Mouse (Mus musculus): ENCODE measurements around the gene Ccdc171. TPM values are rescaled to one million over a fixed set of nuclear protein-coding genes. Genes with fewer than 3 reads are reported as not detected.
"Not testable (repeated sequence)": the region's sequence is repeated elsewhere in the genome, so short reads cannot be mapped to it uniquely, and the experiment has no call there.

Gene Ccdc171
- 1 to 10 TPM in 2 of 4 experiments, under 1 TPM in 2; 0.33 to 1.5 (median 1.0) TPM for total RNA-seq (2022)

DNA sequence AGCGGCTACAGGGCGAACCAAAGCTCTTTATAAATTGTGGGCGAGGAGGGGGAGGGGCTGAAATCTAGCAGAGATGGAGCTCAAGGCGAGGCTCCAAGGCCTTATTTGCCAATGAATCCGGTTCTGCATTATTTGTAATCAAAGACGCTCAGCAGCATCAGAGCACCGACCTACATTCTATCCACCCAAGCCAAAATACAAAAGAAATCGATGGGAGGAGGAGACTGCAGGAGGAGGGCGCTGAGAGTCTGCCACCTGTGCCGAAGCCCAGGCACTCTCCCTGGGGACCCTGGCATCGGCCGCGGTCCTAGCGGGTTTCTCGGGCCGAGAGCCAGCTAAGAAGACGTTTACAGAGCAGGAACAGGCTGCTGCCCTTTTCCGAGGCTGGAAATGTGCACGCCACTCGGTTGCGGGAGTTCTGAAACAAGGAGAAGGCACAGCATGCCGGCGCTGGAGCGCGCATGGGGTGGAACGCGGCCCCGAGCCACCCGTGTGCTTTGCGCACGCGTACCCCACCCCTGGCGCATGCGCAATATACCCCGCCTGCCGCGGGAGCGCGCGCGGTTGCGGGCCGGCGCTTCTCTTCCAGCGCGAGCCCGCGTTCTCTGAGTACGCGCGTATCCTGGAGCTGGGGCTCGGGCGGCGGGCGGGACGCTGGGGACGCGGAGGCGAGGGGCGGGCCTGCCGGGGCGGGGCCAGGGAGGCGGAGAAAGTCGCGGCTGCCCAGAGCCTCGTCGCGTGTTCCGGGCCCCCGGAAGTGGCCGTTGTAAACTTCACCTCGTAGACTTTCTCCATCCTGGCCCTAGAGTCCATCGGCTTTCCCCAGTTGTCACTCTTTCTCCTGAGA is at the start of gene Ccdc171:
Ccdc171 (plus strand) TSS at position 703 of the 847 bp plus-strand sequence.
- peak; percentile 91 for DNase-seq (ENCODE audit: low spot score)

DNA sequence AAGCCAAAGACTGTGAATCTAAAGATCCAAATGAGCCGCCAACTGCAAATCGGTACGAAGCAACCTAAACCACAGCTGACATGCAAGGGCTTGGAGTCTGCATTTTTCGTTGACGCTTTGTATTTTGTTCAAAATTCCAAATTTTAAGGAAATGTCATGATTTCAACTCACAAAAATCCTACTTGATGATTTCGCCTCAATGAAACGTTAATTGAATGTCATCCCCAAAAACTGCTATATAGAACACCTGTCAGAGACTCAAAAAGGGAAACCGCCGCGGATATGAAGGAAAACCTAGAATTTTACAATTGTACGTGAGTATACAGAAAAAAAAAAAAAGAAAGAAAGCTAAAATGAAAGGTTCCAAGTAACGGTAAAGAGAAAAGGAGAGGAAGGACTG is 40.1 kb upstream of the Ccdc171 start:
- DNase-seq (ENCODE audit: low spot score), result no peak

DNA sequence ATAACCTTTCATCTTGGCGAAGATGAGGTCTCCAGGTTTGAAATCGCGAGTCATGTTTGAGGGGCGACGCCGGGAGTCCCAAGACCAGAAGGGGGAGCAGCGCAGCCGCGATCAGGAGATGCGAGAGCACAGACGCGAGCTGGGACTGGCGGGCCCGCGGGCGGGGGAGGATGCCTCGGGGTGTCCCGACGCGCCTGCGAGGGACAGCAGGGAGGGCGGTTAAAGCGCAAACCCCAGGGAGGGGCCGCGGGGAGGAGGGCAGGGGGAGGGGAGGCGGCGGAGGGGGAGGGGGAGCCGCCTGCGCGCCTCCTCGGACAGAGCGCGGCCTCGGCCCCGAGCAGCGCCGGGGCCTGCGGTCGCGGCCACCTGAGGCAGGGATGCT is 39.6 kb upstream of the Ccdc171 start:
- DNase-seq (ENCODE audit: low spot score), result peak; percentile 70

DNA sequence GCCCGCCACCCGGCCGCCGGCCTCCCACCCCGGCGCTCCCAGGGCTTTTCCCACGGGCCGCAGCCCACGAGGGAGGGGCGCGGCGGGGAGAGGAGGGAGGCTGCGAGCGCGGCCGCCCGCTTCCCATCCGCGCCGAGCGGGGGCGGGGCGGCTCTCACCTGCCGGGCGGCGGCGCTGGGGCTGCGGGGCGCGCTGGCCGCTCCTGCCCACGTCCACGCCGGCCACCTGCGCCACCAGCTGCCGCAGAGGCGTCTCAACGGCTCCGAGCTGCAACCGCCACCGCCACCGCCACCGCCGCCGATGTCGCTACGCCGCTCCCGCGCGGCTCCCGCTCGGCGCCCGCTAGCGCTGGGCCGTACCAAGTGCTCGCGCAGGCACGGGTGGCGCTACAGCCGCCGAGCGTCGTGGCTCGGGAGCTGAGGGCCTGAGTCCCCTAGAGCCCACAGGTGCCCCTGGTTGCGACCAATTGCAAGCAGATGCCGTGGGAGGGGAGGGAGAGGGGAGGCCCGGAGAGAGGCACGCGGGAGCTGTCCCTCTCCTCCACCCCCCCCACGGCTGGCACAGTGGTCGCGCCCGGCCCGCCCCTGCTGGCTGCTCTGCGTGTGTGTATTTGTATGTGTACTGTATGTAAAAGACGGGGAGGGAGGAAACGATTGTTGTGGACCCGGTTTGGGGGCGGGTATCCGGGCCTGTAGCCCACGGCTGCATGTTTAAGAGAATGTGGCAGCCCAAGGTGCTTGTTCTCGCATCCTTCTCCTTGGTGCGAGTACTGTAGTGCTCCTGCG is 39.0 kb upstream of the Ccdc171 start, which contains the start of gene Psip1:
Psip1 (minus strand) TSS at position 343 of the 785 bp plus-strand sequence.
- DNase-seq (ENCODE audit: low spot score), result peak; percentile 82

DNA sequence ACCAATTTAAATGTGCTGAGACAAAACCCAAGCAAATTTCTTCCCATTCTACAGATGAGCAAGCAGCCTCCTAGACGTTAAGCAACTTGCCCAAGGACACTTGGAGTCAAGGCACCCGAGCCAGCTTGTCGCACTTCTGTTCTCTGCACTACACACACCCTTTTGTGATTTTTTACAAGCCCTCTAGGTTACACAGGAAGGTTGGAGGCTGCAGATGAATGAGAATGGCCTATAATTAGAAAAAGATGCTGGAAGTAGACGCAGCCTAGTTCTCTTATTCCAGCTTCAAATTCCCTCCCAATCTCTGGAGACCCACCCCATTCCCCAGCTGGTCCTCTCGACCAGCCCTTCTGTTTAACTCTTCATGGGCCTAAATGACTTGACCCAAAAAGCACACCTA is 36.2 kb upstream of the Ccdc171 start:
- DNase-seq (ENCODE audit: low spot score), result no peak

DNA sequence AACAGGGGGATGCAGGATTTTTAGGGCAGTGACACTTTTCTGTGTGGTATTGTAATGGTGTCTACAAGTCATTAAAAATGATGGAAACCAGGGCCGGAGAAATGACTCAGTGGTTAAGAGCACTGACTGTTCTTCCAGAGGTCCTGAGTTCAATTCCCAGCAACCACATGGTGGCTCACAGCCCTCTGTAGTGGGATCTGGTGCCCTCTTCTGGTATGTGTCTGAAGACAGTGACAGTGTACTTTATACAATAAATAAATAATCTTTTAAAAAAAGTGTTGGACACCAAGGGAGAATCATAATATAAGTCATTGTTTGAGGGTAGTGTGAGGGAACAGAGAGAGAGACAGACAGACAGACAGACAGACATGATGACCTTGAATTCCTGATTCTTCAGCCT is 32.2 kb upstream of the Ccdc171 start:
- DNase-seq (ENCODE audit: low spot score), result no peak

DNA sequence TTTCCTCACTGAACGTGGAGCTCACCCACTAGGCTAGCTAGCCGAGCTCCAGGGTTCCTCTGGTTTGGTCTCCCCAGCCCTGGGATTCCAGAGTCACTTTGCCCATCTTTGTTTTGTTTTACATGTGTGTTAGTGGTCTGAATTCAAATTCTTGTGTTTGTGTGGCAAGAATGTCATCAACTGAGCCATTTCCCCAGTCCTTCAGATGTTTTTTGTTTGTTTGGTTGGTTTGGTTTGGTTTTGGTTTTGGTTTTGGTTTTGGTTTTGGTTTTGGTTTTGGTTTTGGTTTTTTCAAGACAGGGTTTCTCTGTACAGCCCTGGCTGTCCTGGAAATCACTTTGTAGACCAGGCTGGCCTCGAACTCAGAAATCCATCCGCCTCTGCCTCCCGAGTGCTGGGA is 28.3 kb upstream of the Ccdc171 start:
- not testable (repeated sequence) for DNase-seq (ENCODE audit: low spot score)

DNA sequence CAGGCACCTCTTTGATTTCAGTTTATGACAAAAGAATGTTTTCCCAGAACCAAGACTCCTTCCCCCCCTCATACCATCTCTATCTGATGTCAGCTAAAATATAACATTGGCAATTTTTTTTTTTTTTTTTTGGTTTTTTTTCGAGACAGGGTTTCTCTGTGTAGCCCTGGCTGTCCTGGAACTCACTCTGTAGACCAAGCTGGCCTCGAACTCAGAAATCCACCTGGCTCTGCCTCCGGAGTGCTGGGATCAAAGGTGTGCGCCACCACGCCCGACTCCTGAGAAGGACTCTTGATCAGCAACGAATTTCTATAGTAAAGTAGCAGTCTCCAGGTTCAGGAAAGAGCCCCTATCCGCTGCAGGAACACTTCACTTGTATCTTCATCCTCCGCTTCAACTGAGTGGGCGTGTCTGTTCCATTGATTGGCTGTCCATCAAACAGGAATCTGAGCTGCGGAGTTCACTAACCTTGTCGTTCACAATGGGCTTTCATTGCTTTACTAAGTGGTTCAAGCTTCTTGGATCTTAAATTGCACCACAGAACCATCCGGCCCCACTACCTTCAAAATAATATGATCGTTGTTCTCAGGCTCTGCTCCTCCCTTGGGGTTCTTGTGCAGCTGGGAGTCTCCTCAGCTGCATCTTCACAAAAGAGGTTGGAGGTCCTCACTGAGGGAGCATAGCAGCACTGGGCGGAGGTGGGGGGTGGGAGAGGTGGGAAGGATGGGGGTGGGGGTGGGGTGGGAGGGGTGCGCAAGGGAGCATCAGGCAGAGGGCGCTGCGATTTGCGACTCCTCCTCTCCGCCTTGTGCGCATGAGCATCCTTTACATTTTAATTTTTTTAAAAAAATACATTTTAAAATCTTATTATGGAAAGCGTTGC is 24.9 kb upstream of the Ccdc171 start:
- no peak for DNase-seq (ENCODE audit: low spot score)

DNA sequence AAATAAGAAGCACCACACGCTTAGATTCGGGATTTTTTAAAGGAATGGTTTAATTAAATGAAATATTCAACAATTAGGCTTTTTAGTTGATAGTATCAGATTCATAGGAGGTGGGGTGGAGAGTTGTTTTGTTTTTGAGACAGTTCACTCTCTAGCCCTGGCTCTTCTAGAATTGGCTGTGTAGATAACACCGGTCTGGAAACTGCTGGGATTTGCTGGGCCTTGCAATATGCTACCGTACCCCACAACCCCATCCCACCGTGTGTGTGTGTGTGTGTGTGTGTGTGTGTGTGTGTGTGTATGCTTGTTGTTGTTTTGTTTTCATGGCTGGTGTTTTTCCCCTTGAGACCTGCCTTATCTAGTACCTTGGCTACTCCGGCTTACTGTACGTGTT is 24.3 kb upstream of the Ccdc171 start:
- DNase-seq (ENCODE audit: low spot score), result no peak

DNA sequence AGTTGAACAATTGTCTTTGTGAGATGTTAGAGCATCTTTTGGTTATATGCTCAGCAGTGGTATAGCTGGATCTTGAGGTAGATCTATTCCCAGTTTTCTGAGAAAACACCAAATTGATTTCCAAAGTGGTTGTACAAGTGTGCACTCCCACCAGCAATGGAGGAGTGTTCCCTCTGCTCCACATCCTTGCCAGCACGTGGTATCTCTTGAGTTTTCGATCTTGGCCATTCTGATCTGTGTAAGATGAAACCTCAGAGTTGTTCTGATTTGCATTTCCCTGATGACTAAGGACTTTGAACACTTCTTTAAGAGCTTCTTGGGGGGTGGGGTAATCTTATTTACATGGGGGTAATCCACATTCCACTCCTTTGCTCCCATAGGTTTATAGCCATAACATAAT is 15.7 kb upstream of the Ccdc171 start:
- no peak for DNase-seq (ENCODE audit: low spot score)

DNA sequence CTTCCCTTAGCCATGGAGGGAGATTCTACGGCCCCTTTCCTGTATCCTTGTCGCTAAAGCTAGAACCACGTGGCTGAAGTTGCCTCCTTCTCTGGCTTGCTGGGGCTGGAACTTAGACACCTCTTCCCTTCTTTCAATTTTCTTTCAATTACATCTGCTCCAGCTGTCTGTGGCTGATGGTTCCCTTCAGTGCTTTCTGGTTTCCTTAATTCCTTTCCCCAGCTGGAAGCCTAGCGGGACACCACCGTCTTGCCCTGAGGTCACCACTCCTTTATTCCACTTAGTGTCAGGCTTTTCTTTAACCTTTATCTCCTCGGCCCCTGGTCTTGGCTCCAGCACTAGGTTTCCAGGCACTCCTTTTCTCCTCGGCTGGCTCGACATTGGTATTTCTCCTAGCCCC is 14.3 kb upstream of the Ccdc171 start:
- no peak for DNase-seq (ENCODE audit: low spot score)

DNA sequence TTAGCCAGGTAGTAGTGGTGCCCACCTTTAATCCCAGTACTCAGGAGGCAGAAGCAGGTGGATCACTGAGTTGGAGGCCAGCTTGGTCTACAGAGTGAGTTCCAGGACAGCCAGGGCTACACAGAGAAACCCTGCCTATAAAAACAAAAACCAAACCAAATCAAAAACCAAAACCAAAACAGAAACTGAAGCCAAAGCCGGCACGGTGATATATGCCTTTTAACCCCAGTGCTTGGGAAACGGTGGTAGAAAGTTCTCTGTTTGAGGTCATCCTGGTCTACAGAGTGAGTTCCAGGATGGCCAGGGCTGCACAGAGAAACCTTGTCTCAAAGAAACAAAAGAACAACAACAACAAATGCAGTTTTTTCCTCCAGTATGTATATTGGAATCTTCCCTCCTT is 13.1 kb upstream of the Ccdc171 start:
- no peak for DNase-seq (ENCODE audit: low spot score)

DNA sequence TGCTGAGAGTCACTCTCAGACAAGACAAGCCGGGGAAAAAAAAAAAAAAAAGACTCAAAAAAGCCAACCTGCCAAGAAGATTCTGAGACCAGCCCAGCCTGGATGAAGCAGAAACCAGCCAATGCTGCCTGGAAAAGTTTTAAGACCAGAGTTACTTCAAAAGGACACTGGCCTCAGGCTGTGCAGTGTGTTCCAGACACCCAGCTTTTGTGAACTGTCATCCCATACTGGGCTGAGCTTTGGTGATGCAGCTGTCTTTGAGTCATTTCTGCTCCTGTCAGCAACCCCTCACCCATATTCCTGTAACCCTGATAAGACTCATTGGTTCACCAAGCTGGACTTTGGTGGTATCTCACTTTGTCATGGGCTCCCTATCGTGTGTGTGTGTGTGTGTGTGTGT is 12.7 kb upstream of the Ccdc171 start:
- no peak for DNase-seq (ENCODE audit: low spot score)

DNA sequence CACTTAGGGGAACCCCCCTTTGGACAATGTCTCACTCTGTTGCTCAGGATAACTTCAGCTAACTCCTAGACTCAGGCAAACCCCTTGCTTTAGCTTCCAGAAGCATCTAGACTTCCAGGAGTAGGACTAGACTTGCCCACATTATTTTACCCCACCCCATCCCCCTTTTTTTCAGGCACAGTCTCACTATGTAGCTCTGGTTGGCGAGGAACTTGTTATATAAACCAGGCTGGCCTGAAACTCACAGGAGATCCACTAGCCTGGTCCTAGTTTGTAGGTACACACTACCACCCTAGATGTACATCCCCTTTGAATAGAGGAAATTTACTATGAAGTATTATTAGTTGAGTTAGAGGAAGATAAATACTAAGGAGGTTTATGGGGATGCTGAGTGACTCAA is 11.2 kb upstream of the Ccdc171 start:
- DNase-seq (ENCODE audit: low spot score), result no peak

DNA sequence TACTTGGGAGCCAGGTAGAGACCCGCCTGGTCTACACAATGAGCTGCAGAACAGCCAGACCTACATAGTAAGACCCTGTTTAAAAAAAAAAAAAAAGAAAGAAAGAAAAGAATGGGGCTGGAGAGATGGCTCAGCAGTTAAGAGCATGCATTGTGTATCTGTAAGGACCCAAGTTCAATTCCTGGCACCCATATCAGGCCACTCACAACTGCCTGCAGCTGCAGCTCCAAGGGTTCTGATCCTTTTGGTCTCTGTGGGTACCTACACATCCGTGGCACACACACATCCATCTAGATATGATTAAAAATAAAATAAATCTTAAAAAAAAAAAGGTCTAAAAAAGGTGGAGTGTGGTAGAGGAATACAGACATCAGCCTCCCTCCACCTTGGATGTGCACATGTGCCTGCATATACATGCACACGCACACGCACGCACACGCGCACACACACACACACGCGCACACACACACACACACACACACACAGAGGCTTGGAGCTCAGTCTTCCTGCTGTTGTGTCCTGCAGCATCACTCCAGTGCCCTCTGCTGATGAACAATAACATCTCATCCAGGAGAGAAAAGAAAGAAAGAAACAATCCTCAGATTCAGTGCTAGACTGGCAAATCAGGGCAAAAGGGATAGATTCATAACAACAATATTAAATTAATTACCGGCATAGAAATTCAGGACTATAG is 10.2 kb upstream of the Ccdc171 start:
- no peak for DNase-seq (ENCODE audit: low spot score)

DNA sequence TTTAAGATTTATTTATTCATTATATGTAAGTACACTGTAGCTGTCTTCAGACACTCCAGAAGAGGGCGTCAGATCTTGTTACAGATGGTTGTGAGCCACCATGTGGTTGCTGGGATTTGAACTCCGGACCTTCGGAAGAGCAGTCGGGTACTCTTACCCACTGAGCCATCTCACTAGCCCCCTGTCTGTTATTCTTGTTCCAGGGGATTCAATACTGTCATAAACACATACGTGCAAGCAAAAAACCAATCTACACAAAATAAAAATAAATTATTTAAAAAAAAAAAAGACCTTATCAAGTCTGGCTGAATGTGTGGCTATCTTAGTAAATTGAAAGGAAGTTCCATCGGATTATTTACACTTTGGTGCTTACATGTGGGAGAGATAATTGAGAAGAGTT is 9.2 kb upstream of the Ccdc171 start:
- DNase-seq (ENCODE audit: low spot score), result not testable (repeated sequence)

DNA sequence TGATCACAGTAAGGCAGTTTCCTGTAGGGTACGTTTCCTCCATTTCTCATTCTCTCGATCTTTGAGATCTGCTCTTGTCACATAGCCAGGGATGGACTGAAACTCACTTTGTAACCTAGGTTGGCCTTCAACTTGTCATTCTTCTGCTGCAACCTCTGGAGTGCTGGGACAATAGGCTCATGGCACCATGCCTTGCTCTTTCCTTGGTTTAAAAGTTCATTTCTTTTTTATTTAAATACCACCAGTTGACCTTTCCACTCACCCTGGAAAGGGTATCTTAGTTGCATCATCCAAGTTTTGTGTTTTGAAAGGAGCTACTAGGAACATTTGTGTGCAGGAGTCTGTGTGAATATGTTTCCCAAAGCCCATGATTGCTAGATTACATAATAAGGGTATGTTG is 6.2 kb upstream of the Ccdc171 start:
- DNase-seq (ENCODE audit: low spot score), result no peak

DNA sequence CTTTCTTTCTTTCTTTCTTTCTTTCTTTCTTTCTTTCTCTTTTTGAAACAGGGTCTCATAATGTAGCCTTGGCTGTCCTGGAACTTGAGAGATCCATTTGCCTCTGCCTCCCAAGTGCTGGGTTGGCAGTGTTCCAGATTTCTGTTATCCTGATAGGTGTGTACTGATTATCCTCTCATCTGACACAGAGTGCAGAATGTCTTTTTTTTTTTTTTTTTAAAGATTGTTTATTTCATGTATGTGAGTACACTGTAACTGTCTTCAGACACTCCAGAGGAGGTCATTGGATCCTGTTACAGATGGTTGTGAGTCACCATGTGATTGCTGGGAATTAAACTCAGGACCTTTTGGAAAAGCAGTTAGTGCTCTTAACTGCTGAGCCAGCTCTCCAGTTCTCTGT is 5.5 kb upstream of the Ccdc171 start:
- no peak for DNase-seq (ENCODE audit: low spot score)

DNA sequence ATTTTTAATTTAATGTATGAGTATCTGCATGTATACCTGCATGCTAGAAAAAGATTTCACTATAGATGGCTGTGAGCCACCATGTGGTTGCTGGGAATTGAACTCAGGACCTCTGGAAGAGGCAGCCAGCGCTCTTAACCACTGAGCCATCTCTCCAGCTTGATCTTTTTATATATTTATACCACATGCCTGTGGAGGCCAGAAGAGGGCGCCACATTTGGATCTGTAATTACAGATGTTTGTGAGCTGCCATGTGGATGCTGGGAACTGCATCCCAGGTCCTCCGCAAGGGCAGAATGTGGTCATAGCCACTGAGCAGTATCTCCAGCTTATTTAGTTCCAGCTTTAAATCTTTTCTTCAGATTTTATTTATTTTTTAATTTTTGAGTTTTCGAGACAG is 5.0 kb upstream of the Ccdc171 start:
- DNase-seq (ENCODE audit: low spot score), result no peak

DNA sequence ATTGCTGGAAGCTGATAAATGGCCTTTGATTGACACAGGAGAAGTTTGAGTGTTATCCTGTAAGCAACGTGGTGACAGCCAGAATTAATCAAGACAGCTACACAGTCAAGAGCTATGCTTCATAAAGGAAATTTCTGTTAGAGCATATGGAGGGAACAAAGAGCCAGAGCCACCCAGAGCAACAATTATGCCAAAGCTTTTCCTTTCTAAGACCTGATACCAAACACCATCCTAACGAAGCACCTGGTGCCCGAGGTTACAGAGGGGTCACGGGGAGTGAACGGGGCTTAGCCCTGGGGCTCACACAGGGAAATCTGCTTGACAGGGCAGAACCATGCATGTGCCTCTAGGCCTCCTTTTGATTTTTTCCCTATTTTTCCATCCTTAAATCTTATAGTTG is 3.3 kb upstream of the Ccdc171 start:
- DNase-seq (ENCODE audit: low spot score), result no peak

DNA sequence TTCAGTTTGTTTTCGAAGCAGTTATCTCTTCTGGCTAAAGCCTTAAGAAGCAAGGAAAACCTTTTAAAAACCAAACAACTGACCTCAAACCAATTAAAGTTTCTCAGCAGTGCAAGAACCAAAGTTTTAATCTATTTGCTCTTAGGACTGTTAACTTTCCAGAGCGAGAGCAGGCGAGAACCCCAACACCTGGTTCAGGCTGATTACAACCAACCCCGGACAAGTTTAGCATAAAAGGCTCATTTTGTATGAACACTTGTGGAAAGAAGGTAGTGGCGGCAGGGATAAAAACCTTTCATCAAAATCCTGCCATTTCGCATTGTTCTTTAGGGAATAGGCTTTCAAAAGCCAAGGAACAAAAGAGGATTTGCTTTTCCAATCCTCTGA is 896 bp upstream of the Ccdc171 start:
- DNase-seq (ENCODE audit: low spot score), result no peak
